Mouse (Mus musculus) small intestine, adult 2 months (tissue): ENCODE measurements around the gene Cped1. TPM values are rescaled to one million over a fixed set of nuclear protein-coding genes. Genes with fewer than 3 reads are reported as not detected.

Experiments
- H3K27ac ChIP-seq: fragments of 200-500 bp; 2 replicates; pipeline ENCODE4 v1.5.1; 2012; ENCODE audit warnings: low read depth, low read length, control low read depth, inconsistent platforms; ENCODE audit not compliant: insufficient read depth
- H3K27me3 ChIP-seq: fragments of 200-500 bp; 2 replicates; pipeline ENCODE4 v1.6.1; 2012; ENCODE audit warnings: mild to moderate bottlenecking, moderate library complexity, low read length, inconsistent platforms; ENCODE audit not compliant: control insufficient read depth, insufficient read depth
- H3K36me3 ChIP-seq: fragments of 200-500 bp; 2 replicates; pipeline ENCODE4 v1.6.1; 2012; ENCODE audit warnings: mild to moderate bottlenecking, low read length, control low read depth, inconsistent platforms; ENCODE audit not compliant: control insufficient read depth, insufficient read depth
- H3K4me1 ChIP-seq: fragments of 200-500 bp; 2 replicates; pipeline ENCODE4 v1.6.1; 2012; ENCODE audit warnings: low read length, inconsistent platforms, mixed read lengths; ENCODE audit not compliant: control insufficient read depth, insufficient read depth, insufficient read length
- H3K4me3 ChIP-seq: fragments of 200-500 bp; 2 replicates; pipeline ENCODE4 v1.5.1; 2012; ENCODE audit warnings: low read depth, mild to moderate bottlenecking, control low read depth, inconsistent platforms, low read length, moderate library complexity
- CTCF ChIP-seq: fragments of 200-500 bp; IDR thresholded peaks from 2 replicates; pipeline ENCODE4 v1.5.1; 2012; ENCODE audit warnings: low read depth, mild to moderate bottlenecking, control low read depth, inconsistent platforms, low read length, moderate library complexity, mixed read lengths; ENCODE audit not compliant: insufficient replicate concordance, insufficient read length; ENCODE audit errors: extremely low read depth
- POLR2A ChIP-seq: fragments of 200-500 bp; IDR thresholded peaks from 2 replicates; pipeline ENCODE4 v1.6.1; 2012; ENCODE audit warnings: low read depth, mild to moderate bottlenecking, control low read depth, inconsistent platforms, low read length, moderate library complexity
- WGBS: fragments of 180-500 bp; shearing (Covaris S2); methylation state at CpG from one replicate; pipeline ENCODE4 v1.1.7; 2018; 5-methylcytosine and 5-hydroxymethylcytosine counted together
- polyA plus RNA-seq: library from polyadenylated mRNA; depleted of rRNA; stranded (reverse); fragments of >200 nt; gene quantifications from 2 replicates; pipeline ENCODE4 v1.2.3, GENCODE M21; 2012

The Cped1 gene
- polyA plus RNA-seq, 1 experiment = 4.6 TPM

DNA sequence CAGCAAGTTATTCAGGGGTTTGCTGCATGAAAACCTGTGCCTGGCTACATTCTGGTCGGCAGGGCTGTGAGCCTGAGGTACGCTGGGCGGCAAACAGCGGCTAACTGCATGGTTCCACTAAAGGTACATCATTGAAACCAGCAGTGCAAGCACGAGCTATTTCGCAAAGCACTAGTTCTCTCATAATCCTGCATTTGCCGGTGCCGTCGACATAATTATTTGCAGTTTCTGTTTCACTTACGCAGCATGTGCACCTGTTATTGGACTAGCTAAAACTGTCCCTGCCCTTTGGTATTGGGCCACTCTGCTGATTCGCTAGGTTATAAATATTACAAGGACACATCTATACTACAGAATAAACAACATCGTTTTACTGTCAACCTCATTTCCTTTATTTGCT is 24.5 kb downstream of the Cped1 start:
- Histone ChIP-seq H3K4me3 (peak overlapping the region; percentile 67), H3K4me1 (peaks cover 2% of the 10 kb centered on the region; the same call in 1 of the 2 replicates), H3K27ac (peak overlapping the region; percentile 53; the same call in 1 of the 2 replicates), H3K36me3 (no peaks in the 10 kb centered on the region), H3K27me3 (no peaks in the 10 kb centered on the region)
- TF ChIP-seq CTCF (no peak), POLR2A (no peak)
- 23% methylated on average over 12 of the region's 12 CpGs for WGBS

- no peak overlapping the region for H3K4me3 ChIP-seq
- WGBS = 63% methylated on average over 11 of the region's 11 CpGs
- H3K4me1 ChIP-seq = peaks cover 2% of the 10 kb centered on the region; the same call in 1 of the 2 replicates
- H3K27ac ChIP-seq = peak overlapping the region; percentile 4; the same call in 1 of the 2 replicates
- TF ChIP-seq CTCF = no peak
- no peak for TF ChIP-seq POLR2A
- no peaks in the 10 kb centered on the region for H3K36me3 ChIP-seq
- H3K27me3 ChIP-seq = no peaks in the 10 kb centered on the region
These were observed 25.1 kb downstream of the Cped1 start for GRCm38 (mm10) chr6:22010761-22011281.

DNA sequence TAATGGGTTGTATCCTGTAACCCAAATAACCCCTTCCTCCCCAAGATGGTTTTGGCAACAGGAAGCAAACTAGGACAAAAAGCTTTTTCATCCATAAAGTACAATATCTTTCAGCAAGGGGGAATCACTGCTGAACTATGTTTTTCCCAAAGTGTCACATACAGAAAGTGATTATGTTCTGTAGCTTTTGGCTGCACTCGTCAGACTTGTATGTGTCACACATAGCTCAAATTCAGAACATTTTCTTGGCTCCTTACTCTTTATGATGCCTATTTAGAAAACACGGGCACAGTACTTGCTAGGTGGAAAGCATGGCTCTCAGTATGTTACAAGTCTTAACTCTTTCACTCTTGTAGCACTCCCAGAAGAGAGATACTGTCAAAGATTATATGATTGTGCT is 25.8 kb downstream of the Cped1 start:
- WGBS = 61% methylated on average over 2 of the region's 2 CpGs
- no peak overlapping the region; the same call in 1 of the 2 replicates for H3K27ac ChIP-seq
- H3K4me3 ChIP-seq = no peak overlapping the region
- H3K36me3 ChIP-seq = no peaks in the 10 kb centered on the region
- H3K27me3 ChIP-seq = no peaks in the 10 kb centered on the region
- H3K4me1 ChIP-seq = peaks cover 2% of the 10 kb centered on the region; the same call in 1 of the 2 replicates
- TF ChIP-seq CTCF = no peak
- no peak for TF ChIP-seq POLR2A

- no peaks in the 10 kb centered on the region for H3K36me3 ChIP-seq
- WGBS = 58% methylated on average over 5 of the region's 5 CpGs
- H3K27ac ChIP-seq = no peak overlapping the region
These were observed 26.4 kb downstream of the Cped1 start for GRCm38 (mm10) chr6:22012099-22012498.

GRCm38 (mm10) chr6:22012501-22012900 is 26.8 kb downstream of the Cped1 start:
- 68% methylated on average over 5 of the region's 5 CpGs for WGBS
- Histone ChIP-seq H3K4me1 (peaks cover 2% of the 10 kb centered on the region; the same call in 1 of the 2 replicates), H3K27ac (no peak overlapping the region), H3K36me3 (no peaks in the 10 kb centered on the region), H3K4me3 (no peak overlapping the region), H3K27me3 (no peaks in the 10 kb centered on the region)
- no peak for TF ChIP-seq CTCF
- no peak for TF ChIP-seq POLR2A

More at GRCm38 (mm10) chr6:22012099-22012498, 26.4 kb downstream of the Cped1 start:
- TF ChIP-seq POLR2A = no peak
- Histone ChIP-seq H3K4me3 (no peak overlapping the region), H3K27me3 (no peaks in the 10 kb centered on the region), H3K4me1 (peaks cover 2% of the 10 kb centered on the region; the same call in 1 of the 2 replicates)

DNA sequence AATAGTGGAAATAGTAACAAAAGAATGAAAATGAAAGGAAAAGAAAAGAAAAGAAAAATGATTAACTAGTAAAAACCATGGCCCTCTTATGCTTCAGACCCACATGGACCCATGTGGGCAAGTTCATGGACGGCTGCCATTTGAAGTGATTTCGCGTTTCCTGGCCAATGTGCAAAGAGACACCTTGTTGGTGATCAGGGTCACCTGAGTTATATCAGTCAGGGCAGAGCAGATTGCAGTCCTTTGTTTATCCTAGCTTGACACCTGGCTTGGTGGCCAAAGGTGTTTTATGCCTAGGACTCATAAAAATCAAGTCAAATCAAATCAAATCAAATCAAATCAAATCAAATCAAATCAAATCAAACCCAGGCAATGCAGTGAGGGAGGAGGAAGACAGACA is 27.7 kb downstream of the Cped1 start:
- peaks cover 2% of the 10 kb centered on the region; the same call in 1 of the 2 replicates for H3K4me1 ChIP-seq
- no peaks in the 10 kb centered on the region for H3K27me3 ChIP-seq
- TF ChIP-seq CTCF (no peak), POLR2A (no peak)
- H3K36me3 ChIP-seq = no peaks in the 10 kb centered on the region
- 53% methylated on average over 3 of the region's 3 CpGs for WGBS
- no peak overlapping the region for H3K27ac ChIP-seq
- H3K4me3 ChIP-seq = no peak overlapping the region

GRCm38 (mm10) chr6:22014291-22014911 is 28.7 kb downstream of the Cped1 start:
- Histone ChIP-seq H3K27ac (no peak overlapping the region), H3K27me3 (no peaks in the 10 kb centered on the region), H3K4me3 (no peak overlapping the region), H3K4me1 (peaks cover 2% of the 10 kb centered on the region; the same call in 1 of the 2 replicates), H3K36me3 (no peaks in the 10 kb centered on the region)
- WGBS = 96% methylated on average over 6 of the region's 6 CpGs
- TF ChIP-seq POLR2A (no peak), CTCF (no peak)
